Mouse (Mus musculus) 416B (cell line): ENCODE data around the gene Gm20388.
"Not testable (repeated sequence)": the region's sequence is repeated elsewhere in the genome, so short reads cannot be mapped to it uniquely, and the experiment has no call there.

ENCODE experiments used
- DNase-seq: peaks from one replicate; pipeline ENCODE4 v3.0.0; 2011; ENCODE audit warnings: low read depth

Gm20388 gene

DNA sequence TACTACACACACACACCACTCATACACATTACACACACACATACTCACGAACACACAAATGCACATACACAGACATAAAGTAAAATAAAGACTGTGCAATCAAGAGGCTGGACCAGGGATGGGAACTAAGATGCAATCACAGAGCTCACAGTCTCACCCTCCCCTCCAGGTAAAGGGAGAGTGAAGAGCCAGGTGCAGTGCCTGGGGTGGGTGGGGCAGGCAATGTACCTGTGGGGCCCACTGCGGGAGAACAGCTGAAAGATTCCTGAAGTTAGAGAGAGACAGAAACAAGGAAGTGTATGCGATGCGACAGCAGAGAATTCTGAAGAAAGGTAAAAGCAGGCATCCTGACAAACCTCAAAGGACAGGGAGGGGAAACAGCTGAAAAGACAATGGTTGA is 3884.1 kb downstream of the Gm20388 start:
- DNase-seq: no peak

DNA sequence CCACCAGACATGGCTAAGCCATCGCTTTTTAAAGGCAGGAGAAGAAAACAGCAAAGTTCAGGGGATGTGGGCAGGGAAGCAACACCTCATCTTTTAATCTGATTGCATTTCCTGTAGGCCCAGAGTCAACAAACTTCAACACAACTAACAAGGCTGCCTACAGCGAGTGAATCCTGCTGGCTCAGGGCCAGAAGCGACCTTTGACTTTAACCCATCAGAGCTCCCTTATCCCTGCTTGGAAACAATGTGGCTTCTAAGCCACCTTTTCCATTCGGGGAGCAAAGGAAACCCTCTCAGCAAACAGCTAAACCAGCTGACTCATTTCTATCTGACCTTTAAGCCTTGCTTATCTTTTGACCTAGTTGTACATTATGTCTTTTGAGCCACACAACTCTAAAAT is 3886.1 kb downstream of the Gm20388 start:
- DNase-seq: peak; percentile 57

DNA sequence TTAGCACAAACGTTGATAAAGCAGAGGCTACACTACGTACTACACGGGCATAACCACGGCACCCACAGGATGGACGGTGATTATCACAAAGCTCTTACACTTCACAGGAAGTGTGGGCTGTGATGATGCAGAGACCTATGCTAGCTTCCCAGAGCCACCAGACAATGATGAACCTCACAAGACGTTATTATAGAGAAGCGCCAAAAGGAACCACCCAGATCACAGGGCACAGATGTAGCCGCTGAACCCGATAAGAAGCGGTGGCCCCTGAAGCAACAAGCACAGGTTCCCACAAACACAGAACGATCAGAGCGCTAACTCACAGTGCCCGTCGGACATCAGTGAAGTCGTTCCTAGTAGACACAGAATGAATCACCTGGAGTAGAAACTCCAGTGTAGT is 3887.3 kb downstream of the Gm20388 start:
- DNase-seq: peak; percentile 78

DNA sequence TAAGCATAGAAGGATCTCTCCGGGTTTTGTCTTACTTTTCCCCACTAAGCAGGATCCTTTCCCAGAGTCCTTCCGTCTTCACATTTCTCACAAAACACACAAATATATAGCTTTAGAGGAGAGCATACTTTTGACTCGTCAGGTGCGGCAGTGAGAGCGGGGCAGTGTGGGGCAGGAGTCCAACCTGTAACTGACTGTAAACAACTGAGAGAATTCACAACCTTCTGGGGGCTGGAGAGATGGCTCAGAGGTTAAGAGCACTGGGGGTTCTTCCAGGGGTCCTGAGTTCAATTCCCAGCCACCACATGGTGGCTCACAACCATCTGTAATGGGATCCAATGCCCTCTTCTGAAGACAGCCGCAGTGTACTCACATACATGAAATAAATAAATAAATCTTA is 3888.8 kb downstream of the Gm20388 start:
- no peak for DNase-seq

DNA sequence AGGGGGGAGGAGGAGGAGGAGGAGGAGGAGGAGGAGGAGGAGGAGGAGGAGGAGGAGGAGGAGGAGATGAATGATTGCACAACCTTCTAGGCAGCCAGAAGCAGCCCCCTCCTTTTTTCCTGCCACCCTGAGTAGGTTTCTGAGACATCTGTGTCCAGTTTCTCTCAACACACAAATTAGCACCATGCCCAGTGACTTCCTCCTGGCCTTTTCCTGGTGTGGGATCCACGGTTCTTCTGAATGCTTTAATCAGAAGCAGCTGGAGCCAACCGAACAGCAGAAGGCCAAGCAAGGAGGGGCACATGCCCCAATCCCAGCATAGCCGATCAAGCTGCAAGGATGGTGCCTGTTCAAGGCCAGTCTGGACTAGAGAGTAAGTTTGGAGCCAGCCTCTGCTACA is 3889.2 kb downstream of the Gm20388 start:
- DNase-seq: peak; percentile 28

DNA sequence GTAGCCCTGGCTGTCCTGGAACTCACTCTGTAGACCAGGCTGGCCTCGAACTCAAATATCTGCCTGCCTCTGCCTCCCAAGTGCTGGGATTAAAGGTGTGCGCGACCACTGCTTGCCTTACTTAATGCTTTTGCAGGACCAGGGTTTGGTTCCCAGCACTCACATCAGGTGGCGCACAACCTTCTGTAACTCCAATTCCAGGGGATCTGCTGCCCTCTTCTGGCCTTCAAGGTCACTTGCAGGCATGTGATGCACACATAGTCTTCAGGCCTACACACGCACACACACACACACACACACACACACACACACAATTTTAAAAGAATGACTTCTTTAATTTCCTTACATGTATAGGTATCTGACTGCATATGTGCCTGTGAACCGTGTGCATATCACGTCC is 3890.2 kb downstream of the Gm20388 start:
- DNase-seq: no peak

DNA sequence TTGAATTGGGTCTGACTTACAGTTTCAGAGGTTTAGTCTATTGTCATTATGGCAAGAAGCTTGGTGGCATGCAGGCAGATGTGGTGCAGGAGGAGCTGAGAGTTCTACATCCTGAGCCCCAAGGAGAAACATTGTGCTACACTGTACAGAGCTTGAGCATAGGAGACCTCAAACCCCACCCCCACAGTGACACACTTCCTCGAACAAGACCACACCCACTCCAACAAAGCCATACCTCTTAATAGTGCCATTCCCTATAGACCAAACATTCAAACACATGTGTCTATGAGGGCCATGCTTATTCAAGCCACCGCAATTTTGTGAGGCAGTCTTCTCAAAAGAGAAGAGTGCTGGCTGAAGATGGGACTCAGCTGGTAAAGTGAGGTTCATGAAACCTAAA is 3890.9 kb downstream of the Gm20388 start:
- DNase-seq: no peak

DNA sequence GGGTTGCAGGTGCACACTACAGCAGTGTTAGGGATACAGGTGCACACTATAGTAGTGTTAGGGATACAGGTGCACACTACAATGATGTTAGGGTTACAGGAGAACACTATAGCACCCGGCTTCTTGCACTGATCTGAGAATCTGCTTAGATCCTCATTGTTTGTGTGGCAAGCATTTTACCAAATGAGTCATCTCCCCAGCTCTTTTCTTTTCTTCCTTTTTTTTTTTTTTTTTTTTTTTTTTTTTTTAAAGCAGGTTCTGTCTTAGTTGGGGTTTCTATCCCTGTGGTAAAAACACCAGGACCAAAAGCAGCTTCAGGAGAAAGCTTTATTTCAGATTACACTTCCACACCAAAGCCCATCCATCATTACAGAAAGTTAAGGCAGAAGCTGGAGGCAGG is 3893.0 kb downstream of the Gm20388 start:
- DNase-seq: no peak

DNA sequence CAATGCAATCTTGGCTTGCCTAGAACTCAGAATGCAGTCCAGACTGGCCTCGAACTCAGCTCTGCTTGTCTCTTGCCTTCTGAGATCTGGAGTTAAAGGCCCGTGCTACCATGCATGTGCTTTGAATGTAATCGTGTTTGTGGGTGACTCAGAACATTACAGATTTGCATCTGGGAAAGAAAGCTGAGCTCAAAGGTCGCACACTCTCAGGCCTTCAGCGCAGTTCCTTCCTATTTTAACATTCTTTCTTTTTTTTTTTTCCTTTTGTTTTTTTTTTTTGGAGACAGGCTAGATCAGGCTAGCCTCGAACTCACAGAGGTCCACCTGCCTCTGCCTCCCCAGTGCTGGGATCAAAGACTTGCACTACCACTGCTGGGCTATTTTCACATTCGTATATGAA is 3893.9 kb downstream of the Gm20388 start:
- DNase-seq: no peak

DNA sequence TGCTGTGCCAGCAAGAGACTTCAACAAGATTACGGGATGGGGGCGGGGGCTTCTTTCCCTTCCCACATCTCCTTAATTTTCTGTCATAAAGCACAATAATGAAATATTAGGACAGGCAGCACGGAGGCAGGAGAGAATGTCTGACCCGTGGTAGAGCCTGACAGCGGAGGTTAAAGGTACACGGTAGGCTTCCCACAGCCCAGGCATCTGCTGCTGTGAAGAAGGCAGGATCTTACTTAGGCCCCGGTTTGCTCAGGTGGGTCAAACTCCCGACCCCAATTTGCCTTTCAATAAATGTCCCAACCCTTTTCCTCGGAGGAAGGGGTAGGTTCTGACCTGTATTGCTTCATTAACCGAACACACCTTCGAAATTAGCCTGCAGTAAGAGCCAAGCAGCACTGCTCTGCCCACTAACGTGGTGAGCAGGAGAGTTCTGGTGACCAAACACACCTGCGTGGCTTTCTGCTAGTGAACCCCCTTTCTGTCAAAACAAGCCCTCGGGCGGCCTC is 3894.6 kb downstream of the Gm20388 start:
- DNase-seq: no peak

DNA sequence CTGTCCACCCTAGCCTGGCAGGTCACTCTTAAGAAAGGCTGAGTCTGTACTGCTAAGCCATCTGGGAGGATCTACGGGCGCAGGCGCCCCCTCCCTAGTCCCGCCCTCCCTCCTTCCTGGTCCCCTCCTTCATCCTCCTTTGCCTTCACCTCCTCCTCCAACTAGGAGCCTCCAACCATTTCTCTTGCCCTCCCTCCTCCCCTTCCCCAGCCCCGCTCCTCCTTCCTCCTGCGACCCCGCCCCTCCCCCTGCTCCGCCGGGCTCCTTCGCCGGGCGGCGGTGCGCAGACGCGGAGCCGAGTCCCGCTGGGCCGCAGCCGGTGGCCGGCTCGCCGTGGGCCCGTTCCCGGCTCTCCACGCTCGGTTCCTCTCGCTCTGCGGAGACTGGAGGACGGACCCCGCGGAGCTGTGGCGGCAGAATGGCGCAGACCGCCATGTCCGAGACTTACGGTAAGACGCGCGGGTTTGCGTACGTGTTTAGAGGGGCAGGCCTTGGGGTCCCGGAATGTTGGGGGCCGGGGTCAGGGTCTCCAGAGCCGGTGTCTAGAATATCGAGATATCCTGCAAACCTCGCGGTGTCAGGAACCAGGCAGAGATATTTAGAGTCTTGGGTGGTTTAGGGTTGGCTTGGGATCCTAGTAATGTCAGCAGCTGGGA is 3895.2 kb downstream of the Gm20388 start, which contains the start of gene Rab4a:
Gene Rab4a (plus strand): TSS at position 268 of the 656 bp plus-strand sequence.
- peak; percentile 94 for DNase-seq

DNA sequence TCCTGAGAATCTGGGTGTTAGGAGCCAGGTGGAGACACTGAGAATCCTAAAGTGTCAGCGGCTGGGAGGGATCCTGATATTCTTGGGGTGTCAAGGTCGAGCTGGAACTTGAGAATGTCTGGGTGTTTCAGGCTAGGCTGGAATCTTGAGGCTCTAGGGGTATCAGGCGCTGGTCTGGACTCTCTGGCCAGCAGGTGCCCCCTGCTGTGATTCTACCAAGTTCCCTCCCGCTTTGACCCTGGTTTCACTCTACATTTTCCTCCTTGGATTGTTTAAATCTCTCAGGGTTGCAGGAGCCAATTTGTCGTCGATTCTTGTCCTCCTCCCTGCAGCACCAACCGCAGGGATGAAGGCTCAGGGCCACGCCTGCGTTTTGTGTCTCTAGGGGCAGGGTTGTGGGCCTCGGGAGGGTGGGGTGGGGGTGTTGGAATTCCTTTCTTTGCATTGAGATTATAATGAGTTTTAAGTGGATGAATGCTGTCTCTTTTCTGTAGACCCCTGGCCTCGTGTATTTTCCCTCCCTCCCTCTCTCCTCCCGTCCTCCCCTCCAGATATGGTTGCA is 3895.8 kb downstream of the Gm20388 start:
- DNase-seq: no peak

DNA sequence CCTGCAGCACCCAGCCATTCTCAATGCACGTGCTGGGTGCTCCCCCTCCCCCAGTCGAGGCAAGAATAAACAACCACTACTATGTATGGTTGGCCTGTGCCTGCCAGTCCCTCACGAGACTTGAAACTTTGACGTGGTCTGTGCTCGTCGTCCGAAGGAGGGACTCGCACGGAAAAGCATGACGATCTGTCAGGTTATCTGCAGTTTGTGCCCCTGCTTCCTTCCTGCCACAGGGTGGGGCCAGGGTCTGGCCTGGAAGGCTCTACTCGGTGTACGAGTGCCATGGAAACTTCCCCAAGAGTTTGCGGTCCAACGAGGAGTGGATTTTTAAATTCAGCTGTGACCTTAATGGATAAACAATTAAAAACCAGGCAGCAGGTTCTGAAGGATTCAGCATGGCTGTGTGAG is 3896.4 kb downstream of the Gm20388 start:
- DNase-seq: peak; percentile 88

DNA sequence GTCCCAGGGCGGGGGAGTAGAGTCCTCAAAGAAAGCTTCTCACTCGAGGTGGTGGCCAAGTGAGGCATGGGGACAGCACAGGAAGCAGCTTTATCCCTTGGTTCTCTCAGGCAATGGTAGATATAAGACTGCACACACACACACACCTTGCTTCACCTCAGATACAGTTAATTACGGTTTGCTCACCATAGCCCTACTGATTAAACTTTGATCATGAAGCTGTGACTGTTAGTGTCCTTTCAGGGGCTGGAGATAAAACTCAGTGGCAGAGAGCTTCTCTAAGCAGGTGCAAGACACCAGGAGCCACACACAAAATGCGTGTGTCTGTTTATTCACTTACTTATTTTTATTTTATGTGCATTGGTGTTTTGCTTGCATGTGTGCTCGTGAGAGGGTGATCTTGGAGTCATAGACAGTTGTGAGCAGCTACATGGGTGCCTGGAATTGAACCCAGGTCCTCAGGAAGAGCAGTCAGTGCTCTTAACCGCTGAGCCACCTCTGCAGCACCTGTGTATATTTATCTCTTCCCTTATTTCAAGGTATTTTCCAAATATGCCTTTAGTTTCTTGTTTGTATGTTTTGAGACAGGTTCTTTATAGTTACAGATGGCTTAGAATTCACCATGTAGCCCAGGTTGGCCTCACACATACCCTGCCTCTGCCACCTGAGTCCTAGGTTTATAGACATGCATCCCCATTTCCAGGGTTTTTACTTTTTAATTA is 3897.4 kb downstream of the Gm20388 start:
- no peak for DNase-seq

DNA sequence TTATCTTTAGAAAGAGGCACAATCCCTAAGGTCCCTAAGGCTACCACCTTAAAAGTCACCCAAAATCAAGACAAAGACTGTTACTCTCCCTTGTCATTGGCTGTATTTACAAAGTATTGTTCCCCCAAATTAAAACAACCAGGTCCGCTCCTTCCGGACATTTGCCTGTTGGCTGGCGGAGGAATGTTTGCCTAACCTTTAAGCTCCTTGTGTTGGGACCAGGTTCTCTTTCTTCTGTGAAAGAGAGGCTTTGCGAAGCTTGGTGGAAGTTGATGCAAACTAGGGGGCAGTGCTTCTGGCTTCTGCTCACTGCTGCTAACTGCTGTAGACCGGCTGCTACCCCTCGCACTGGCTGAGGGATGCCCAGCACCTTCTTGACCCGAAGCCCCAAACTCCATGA is 3898.0 kb downstream of the Gm20388 start:
- DNase-seq: no peak

DNA sequence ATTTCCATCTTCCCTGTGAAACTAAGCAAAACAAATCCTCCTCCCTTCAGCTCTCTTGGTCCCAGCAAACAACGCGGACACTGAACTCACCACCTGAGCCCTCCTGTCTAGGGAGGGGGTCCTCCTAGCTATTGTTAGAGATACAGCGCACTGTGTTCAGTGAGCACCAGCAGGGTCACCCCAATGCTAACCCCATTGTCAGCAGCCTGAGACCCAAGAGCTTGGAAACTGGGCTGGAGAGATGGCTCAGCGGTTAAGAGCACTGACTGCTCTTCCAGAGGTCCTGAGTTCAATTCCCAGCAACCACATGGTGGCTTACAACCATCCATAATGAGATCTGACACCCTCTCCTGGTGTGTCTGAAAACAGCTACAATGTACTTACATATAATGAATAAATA is 3898.7 kb downstream of the Gm20388 start:
- not testable (repeated sequence) for DNase-seq

DNA sequence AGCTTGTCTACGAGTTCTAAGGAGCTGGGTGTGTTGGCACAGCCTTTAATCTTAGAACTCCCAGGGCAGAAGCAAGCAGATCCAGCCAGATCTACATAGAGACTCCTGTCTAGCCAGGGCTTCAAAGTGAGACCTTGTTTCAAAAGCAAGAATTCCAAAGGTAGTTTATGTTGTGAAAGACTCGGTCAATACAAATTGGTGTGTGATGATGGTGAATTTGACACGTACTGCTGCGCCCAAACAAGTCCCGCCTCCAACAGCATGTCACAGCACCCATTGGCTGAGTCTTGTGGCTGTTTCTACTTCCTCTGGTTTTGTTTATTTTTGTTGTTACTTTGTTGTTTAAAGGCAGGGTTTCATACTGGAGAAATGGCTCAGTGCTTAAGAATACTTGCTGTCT is 3901.6 kb downstream of the Gm20388 start:
- DNase-seq: no peak

DNA sequence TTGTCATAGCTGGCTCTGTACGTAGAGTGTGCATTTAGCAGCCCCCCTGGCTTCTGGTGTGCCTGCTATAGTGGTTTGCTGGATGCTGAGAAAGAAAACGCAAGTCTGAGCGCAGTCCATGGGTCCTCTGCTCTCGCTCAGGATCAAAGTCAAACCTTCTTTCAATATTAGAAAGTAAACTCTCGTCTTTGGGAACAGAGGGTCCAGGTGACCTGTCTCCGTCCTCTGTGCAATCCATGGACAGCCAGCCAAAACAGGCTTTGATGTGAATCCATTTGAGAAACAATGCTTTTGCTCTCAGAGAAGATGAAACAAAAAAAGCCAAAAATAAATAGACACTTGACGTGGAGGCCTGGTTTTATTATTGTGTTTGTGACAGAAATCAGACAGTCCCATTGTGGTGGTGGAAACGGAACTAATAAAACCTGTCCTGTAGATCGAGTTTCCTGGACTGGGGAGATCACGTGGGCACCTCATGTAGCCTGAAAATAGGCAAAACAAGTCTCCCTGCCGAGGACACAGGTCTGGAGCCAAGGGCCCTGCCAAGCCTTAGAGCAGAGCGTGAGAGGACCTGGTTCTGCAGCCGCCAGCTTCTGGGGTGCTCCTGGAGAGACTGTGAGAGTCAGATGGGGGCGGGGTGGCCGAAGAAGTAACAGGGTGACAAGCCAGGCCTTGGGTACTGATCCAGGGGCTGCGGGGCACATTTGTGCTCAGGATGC is 3902.7 kb downstream of the Gm20388 start:
- DNase-seq: no peak

DNA sequence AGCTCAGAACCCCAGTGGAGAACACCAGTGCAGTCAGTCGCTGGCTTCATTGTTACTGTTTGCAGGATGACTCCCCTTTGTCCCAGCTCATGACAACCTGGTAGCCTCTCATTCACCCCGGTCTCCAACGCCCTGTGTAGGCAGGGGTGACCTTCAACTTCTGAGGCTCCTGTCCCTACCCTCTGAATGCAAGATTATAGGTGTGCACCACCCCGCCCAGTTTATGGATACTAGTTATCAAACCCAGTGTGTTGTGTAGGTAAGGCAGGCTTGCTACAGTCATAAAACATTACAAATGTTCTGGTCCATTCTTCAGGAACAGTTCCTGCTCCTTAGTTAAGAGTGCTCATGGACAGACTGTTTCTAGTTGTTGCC is 3903.2 kb downstream of the Gm20388 start:
- no peak for DNase-seq

DNA sequence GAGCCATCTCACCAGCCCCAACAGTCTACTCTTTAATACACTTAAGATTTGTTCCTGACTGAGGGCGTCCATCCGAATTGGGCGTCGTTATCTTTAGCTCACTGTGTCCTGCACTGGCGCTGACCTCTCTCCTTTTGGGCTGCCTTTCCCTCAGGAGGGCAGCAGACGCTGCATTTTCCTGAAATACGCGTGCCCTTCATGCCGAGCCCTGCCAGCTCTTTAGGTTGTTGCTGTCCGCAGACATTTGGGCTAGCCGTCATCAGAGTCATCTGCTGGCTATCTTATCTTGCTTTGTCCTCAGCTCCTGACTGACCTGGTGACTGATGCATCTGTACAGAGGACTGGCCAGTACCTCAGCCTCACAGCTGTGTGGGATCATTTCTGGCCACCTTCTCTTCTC is 3904.7 kb downstream of the Gm20388 start:
- DNase-seq: no peak

DNA sequence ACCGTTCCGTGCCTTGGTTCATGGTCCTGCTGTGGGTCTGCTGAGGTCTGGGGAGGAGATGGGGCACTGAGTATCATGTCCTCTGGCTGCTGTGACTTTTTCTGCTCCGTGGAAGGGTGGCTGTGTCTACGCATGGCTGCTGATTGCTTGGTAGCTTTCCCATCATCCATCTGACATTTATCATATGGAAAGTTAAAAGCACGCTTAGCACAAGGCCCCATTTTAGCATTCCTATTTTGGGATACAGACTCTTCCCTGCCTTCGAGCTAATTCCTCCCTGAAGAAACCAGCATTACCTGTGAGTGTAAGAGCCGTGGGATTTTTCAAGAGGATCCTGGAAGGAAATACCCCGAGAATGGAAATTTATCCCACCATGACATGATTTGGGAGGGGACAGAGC is 3906.3 kb downstream of the Gm20388 start:
- DNase-seq: no peak

DNA sequence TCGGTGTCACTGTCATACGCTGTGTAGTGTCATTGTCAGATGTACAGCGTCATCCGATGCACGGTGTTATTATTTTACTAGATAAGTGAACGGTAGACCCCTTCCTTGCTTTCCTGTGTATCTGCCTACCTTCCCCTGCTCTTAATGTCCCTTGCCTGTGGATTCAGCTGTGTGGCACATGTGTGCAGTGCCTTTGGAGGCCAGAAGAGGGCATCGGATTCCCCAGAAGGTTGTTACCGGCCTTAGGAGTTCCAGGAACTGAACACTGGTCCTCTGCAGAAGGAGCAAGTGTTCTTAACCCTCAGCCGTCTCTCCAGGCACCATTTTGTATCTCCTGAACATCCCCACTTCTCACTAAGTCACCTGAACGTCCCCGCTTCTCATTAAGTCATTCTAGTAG is 3907.1 kb downstream of the Gm20388 start:
- DNase-seq: no peak
